Mouse (Mus musculus) ES-E14 (cell line): ENCODE measurements around the gene Samd15.

Experiments used
- CHD2 ChIP-seq: IDR thresholded peaks from 2 replicates; pipeline ENCODE4 v1.6.1; 2014; ENCODE audit warnings: mild to moderate bottlenecking, low read depth, low read length, inconsistent platforms
- HCFC1 ChIP-seq: IDR thresholded peaks from 2 replicates; pipeline ENCODE4 v1.6.1; 2012; ENCODE audit warnings: low read length, inconsistent platforms, borderline replicate concordance; ENCODE audit not compliant: insufficient read depth
- ZC3H11A ChIP-seq: IDR thresholded peaks from 2 replicates; pipeline ENCODE4 v1.6.1; 2012; ENCODE audit warnings: low read depth, mild to moderate bottlenecking, inconsistent platforms, low read length, borderline replicate concordance

DNA sequence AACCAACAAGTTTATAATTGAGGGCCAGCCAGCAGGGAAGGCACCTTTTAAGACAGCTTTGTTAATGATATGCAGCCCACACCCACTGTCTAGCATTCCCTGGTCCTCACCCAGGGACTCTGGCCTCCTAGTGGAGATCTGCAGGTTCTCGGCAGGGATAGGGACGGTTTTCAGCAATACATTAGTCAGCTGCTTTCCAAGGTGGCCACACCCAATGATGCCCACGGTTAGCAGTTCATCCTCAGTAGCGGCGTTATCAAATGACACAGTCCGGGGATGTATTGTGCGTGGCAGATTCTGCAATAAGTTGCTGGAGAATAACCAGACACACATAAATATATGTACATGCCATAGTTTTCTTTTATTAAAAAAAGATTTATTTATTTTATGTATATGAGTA lies 27.3 kb downstream of the Samd15 start:
- TF ChIP-seq ZC3H11A = no peak
- no peak for TF ChIP-seq CHD2
- TF ChIP-seq HCFC1 = no peak
